Mouse (Mus musculus) CH12.LX (cell line): ENCODE results near the gene Tmprss12. TPM values are rescaled to one million over a fixed set of nuclear protein-coding genes. Genes with fewer than 3 reads are reported as not detected.

Experiments
- DNase-seq: peaks from one replicate; pipeline ENCODE4 v3.0.0-alpha.2; 2013; ENCODE audit errors: extremely low read depth
- H3K27ac ChIP-seq: 2 replicates; pipeline ENCODE4 v1.5.1; 2012; ENCODE audit warnings: low read depth, mild to moderate bottlenecking, control low read depth, moderate library complexity; ENCODE audit not compliant: insufficient read depth
- H3K27me3 ChIP-seq: replicated peaks from 2 replicates; pipeline ENCODE3; 2012; ENCODE audit warnings: inconsistent platforms
- H3K36me3 ChIP-seq, 2 experiments: replicated peaks in 1 of 2; 2 replicates each; pipeline versions ENCODE3 to v1.6.1; 2012; ENCODE audit warnings: inconsistent platforms in 1 of 2, low read length in 1 of 2, mild to moderate bottlenecking in 1 of 2, mixed read lengths in 1 of 2, moderate library complexity in 1 of 2; ENCODE audit not compliant: control insufficient read depth in 1 of 2, insufficient read depth in 1 of 2
- H3K4me1 ChIP-seq, 2 experiments: 2 replicates each; pipeline ENCODE4 v1.6.1; 2012; ENCODE audit warnings: inconsistent platforms in 1 of 2, moderate library complexity in 1 of 2; ENCODE audit not compliant: insufficient read depth in 2 of 2, control insufficient read depth in 1 of 2
- H3K4me2 ChIP-seq: 2 replicates; pipeline ENCODE4 v1.6.1; 2012; ENCODE audit warnings: low read depth, mild to moderate bottlenecking, control low read depth; ENCODE audit not compliant: poor library complexity, insufficient read depth, severe bottlenecking
- H3K4me3 ChIP-seq, 3 experiments: fragments of 150-350 bp in 1 of 3; sonication (generic) in 1 of 3; replicated peaks in 1 of 3; 2 replicates each; pipeline versions ENCODE3 to v1.5.1; 2011 to 2012; ENCODE audit warnings: low read depth in 2 of 3, low read length in 2 of 3, mild to moderate bottlenecking in 2 of 3, moderate library complexity in 2 of 3, control low read depth in 1 of 3, improper control_type of control experiment in 1 of 3, inconsistent platforms in 1 of 3, mixed read lengths in 1 of 3; ENCODE audit not compliant: poor library complexity in 1 of 3
- H3K79me2 ChIP-seq: replicated peaks from 2 replicates; pipeline ENCODE4 v1.6.1; 2012; ENCODE audit warnings: mild to moderate bottlenecking, moderate library complexity; ENCODE audit not compliant: control insufficient read depth, poor library complexity, insufficient read depth, severe bottlenecking; ENCODE audit errors: extremely low read depth
- H3K9ac ChIP-seq: 2 replicates; pipeline ENCODE4 v1.6.1; 2012; ENCODE audit warnings: low read depth, mild to moderate bottlenecking, control low read depth, moderate library complexity; ENCODE audit not compliant: insufficient read depth
- H3K9me3 ChIP-seq: replicated peaks from 2 replicates; pipeline ENCODE3; 2012; ENCODE audit warnings: low read length, inconsistent platforms, mixed read lengths
- BHLHE40 ChIP-seq: IDR thresholded peaks from 2 replicates; pipeline ENCODE4 v1.6.1; 2011; ENCODE audit warnings: mild to moderate bottlenecking, low read depth, low read length, improper control_type of control experiment
- CHD1 ChIP-seq: IDR thresholded peaks from 2 replicates; pipeline ENCODE4 v1.6.1; 2012; ENCODE audit warnings: low read depth, low read length, improper control_type of control experiment, inconsistent platforms
- E2F4 ChIP-seq: IDR thresholded peaks from 2 replicates; pipeline ENCODE4 v1.6.1; 2011; ENCODE audit warnings: low read depth, low read length, improper control_type of control experiment; ENCODE audit not compliant: insufficient replicate concordance
- HCFC1 ChIP-seq: IDR thresholded peaks from 2 replicates; pipeline ENCODE4 v1.6.1; 2012; ENCODE audit warnings: low read depth, mild to moderate bottlenecking, inconsistent platforms, low read length, improper control_type of control experiment
- IRF4 ChIP-seq: IDR thresholded peaks from 2 replicates; pipeline ENCODE4 v1.6.1; 2014; ENCODE audit warnings: low read depth, mild to moderate bottlenecking, inconsistent platforms, low read length, improper control_type of control experiment
- JUND ChIP-seq: conservative IDR thresholded peaks from 2 replicates; pipeline ENCODE4 v1.6.1; 2011; ENCODE audit warnings: low read depth, low read length, improper control_type of control experiment
- KAT2A ChIP-seq: IDR thresholded peaks from 2 replicates; pipeline ENCODE4 v1.6.1; 2012; ENCODE audit warnings: low read length, improper control_type of control experiment, inconsistent platforms; ENCODE audit not compliant: insufficient replicate concordance
- MAFK ChIP-seq: IDR thresholded peaks from 2 replicates; pipeline ENCODE4 v1.6.1; 2011; ENCODE audit warnings: low read length, improper control_type of control experiment; ENCODE audit not compliant: insufficient replicate concordance
- MAZ ChIP-seq: IDR thresholded peaks from 2 replicates; pipeline ENCODE4 v1.6.1; 2012; ENCODE audit warnings: low read depth, mild to moderate bottlenecking, inconsistent platforms, low read length, improper control_type of control experiment, moderate library complexity
- MEF2A ChIP-seq: IDR thresholded peaks from 2 replicates; pipeline ENCODE4 v1.6.1; 2014; ENCODE audit warnings: low read depth, mild to moderate bottlenecking, inconsistent platforms, low read length, improper control_type of control experiment, borderline replicate concordance
- MXI1 ChIP-seq: IDR thresholded peaks from 2 replicates; pipeline ENCODE4 v1.6.1; 2011; ENCODE audit warnings: mild to moderate bottlenecking, low read depth, low read length, improper control_type of control experiment
- MYC ChIP-seq: IDR thresholded peaks from 2 replicates; pipeline ENCODE4 v1.6.1; 2011; ENCODE audit warnings: low read depth, mild to moderate bottlenecking, improper control_type of control experiment, low read length
- PAX5 ChIP-seq: IDR thresholded peaks from 2 replicates; pipeline ENCODE4 v1.6.1; 2012; ENCODE audit warnings: low read length, inconsistent platforms, mixed read lengths
- POLR2AphosphoS2 ChIP-seq: IDR thresholded peaks from 2 replicates; pipeline ENCODE4 v1.6.1; 2011; ENCODE audit warnings: low read depth, low read length, improper control_type of control experiment
- RAD21 ChIP-seq: IDR thresholded peaks from 2 replicates; pipeline ENCODE4 v1.6.1; 2011; ENCODE audit warnings: low read depth, mild to moderate bottlenecking, low read length, improper control_type of control experiment, moderate library complexity
- RCOR1 ChIP-seq: conservative IDR thresholded peaks from 2 replicates; pipeline ENCODE4 v1.6.1; 2012; ENCODE audit warnings: low read depth, mild to moderate bottlenecking, inconsistent platforms, low read length, improper control_type of control experiment
- SIN3A ChIP-seq: IDR thresholded peaks from 2 replicates; pipeline ENCODE4 v1.6.1; 2012; ENCODE audit warnings: low read length, improper control_type of control experiment, inconsistent platforms
- SMC3 ChIP-seq: IDR thresholded peaks from 2 replicates; pipeline ENCODE4 v1.6.1; 2011; ENCODE audit warnings: low read depth, low read length, improper control_type of control experiment
- TBP ChIP-seq: conservative IDR thresholded peaks from 2 replicates; pipeline ENCODE4 v1.6.1; 2011; ENCODE audit warnings: low read depth, low read length, improper control_type of control experiment
- UBTF ChIP-seq: IDR thresholded peaks from 2 replicates; pipeline ENCODE4 v1.6.1; 2012; ENCODE audit warnings: low read depth, mild to moderate bottlenecking, inconsistent platforms, low read length, improper control_type of control experiment, moderate library complexity
- USF1 ChIP-seq: IDR thresholded peaks from 2 replicates; pipeline ENCODE4 v1.6.1; 2014; ENCODE audit warnings: low read depth, mild to moderate bottlenecking, inconsistent platforms, low read length, improper control_type of control experiment
- ZC3H11A ChIP-seq: IDR thresholded peaks from 2 replicates; pipeline ENCODE4 v1.6.1; 2012; ENCODE audit warnings: low read depth, mild to moderate bottlenecking, inconsistent platforms, low read length, improper control_type of control experiment
- ZMIZ1 ChIP-seq: IDR thresholded peaks from 2 replicates; pipeline ENCODE4 v1.6.1; 2012; ENCODE audit warnings: low read depth, mild to moderate bottlenecking, inconsistent platforms, low read length, improper control_type of control experiment
- ZNF384 ChIP-seq: IDR thresholded peaks from 2 replicates; pipeline ENCODE4 v1.6.1; 2012; ENCODE audit warnings: low read depth, low read length, improper control_type of control experiment, inconsistent platforms
- dilution Hi-C: fragments of 300-500 bp; cut with MboI; formaldehyde crosslinking; loops from 2 replicates; pipeline ENCODE4 v1.14.3; 2020; ENCODE audit warnings: low sequenced_read_pairs; ENCODE audit not compliant: extremely low pct_unique_long_range_greater_than_20kb, extremely low pct_ligation_motif_present
- in situ Hi-C: fragments of 300-500 bp; cut with MboI; formaldehyde crosslinking; loops from 3 replicates; pipeline ENCODE4 v1.14.3; 2019; ENCODE audit warnings: low sequenced_read_pairs, low pct_ligation_motif_present, low pct_unique_long_range_greater_than_20kb, mixed read lengths
- polyA plus RNA-seq: library from polyadenylated mRNA; unstranded; fragments of >175 nt; gene quantifications from 2 replicates; pipeline ENCODE4 v1.2.1, GENCODE M21; 2012; ENCODE audit warnings: low read depth; ENCODE audit not compliant: insufficient read length
- total RNA-seq, 2 experiments: library from RNA; depleted of rRNA; stranded (reverse); fragments of 300-350 nt in 1 of 2; fragments of >200 nt in 1 of 2; gene quantifications; 2 replicates each; pipeline ENCODE4 v1.2.3; 2012 to 2014

Gene Tmprss12
- total and polyA plus RNA-seq, 3 experiments = not detected

- Histone ChIP-seq H3K36me3 (no peaks in the 10 kb centered on the region), H3K9me3 (peaks cover 9% of the 10 kb centered on the region), H3K27ac (no peak overlapping the region), H3K9ac (no peak overlapping the region), H3K4me1 (no peaks in the 10 kb centered on the region), H3K4me2 (no peak overlapping the region), H3K27me3 (no peaks in the 10 kb centered on the region), H3K4me3 (no peak overlapping the region), H3K79me2 (no peaks in the 10 kb centered on the region)
- in situ Hi-C loops (no loop called here), dilution Hi-C loops (no loop called here)
- DNase-seq = no peak
- TF ChIP-seq SIN3A (no peak), ZMIZ1 (no peak), RAD21 (no peak), MXI1 (no peak), MEF2A (no peak), RCOR1 (no peak), SMC3 (no peak), HCFC1 (no peak), IRF4 (no peak), UBTF (no peak), E2F4 (no peak), ZC3H11A (no peak), BHLHE40 (no peak)
Measured at GRCm38 (mm10) chr15:100276403-100276802, 4.2 kb upstream of the Tmprss12 start.

GRCm38 (mm10) chr15:100277586-100277985, 3.1 kb upstream of the Tmprss12 start:
- no peak overlapping the region for H3K9ac ChIP-seq
- in situ Hi-C loops = no loop called here

More at GRCm38 (mm10) chr15:100277586-100277985, 3.1 kb upstream of the Tmprss12 start:
- dilution Hi-C loops = no loop called here
- no peak for DNase-seq
- H3K27ac ChIP-seq = no peak overlapping the region
- no peaks in the 10 kb centered on the region for H3K79me2 ChIP-seq
- H3K4me1 ChIP-seq = no peaks in the 10 kb centered on the region
- H3K27me3 ChIP-seq = no peaks in the 10 kb centered on the region
- H3K4me3 ChIP-seq = no peak overlapping the region
- no peak overlapping the region for H3K4me2 ChIP-seq
- TF ChIP-seq TBP (no peak), USF1 (no peak), KAT2A (no peak), JUND (no peak), IRF4 (no peak), RAD21 (no peak), BHLHE40 (no peak), MAZ (no peak), ZMIZ1 (no peak), PAX5 (no peak), ZNF384 (no peak), SIN3A (no peak), MYC (no peak), MAFK (no peak), POLR2AphosphoS2 (no peak), MXI1 (no peak), SMC3 (no peak), CHD1 (no peak)
- H3K9me3 ChIP-seq = peaks cover 9% of the 10 kb centered on the region
- no peaks in the 10 kb centered on the region for H3K36me3 ChIP-seq
